Mouse (Mus musculus) neural tube, embryonic 15.5 days (tissue): Measurements from ENCODE around the gene Lrrc4b. TPM values are rescaled to one million over a fixed set of nuclear protein-coding genes. Genes with fewer than 3 reads are reported as not detected.
A peak's percentile ranks its signal among the peaks of the same experiment; 100 is the strongest.

Experiments
- ATAC-seq: fragments of 200-750 bp; cut with Nextera tagmentation; 2 replicates; pipeline ENCODE4 v1.8.0; 2017; ENCODE audit warnings: mild to moderate bottlenecking, moderate TSS enrichment, moderate library complexity; ENCODE audit not compliant: low FRiP score
- H3K27ac ChIP-seq: fragments of 300-500 bp; sonication (generic); replicated peaks from 2 replicates; pipeline ENCODE4 v1.5.1; 2015; ENCODE audit warnings: mild to moderate bottlenecking, inconsistent platforms
- H3K27me3 ChIP-seq: fragments of 300-500 bp; sonication (generic); replicated peaks from 2 replicates; pipeline ENCODE4 v1.6.1; 2015; ENCODE audit warnings: inconsistent platforms
- H3K36me3 ChIP-seq: fragments of 300-500 bp; sonication (generic); 2 replicates; pipeline ENCODE4 v1.6.1; 2015; ENCODE audit warnings: inconsistent platforms
- H3K4me1 ChIP-seq: fragments of 300-500 bp; sonication (generic); 2 replicates; pipeline ENCODE4 v1.6.1; 2015; ENCODE audit warnings: inconsistent platforms
- H3K4me2 ChIP-seq: fragments of 300-500 bp; sonication (generic); 2 replicates; pipeline ENCODE4 v1.6.1; 2015; ENCODE audit warnings: inconsistent platforms, mild to moderate bottlenecking, moderate library complexity
- H3K4me3 ChIP-seq: fragments of 300-500 bp; sonication (generic); replicated peaks from 2 replicates; pipeline ENCODE4 v1.5.1; 2015; ENCODE audit warnings: mild to moderate bottlenecking, inconsistent platforms
- H3K9ac ChIP-seq: fragments of 300-500 bp; sonication (generic); replicated peaks from 2 replicates; pipeline ENCODE4 v1.6.1; 2015; ENCODE audit warnings: mild to moderate bottlenecking, inconsistent platforms
- H3K9me3 ChIP-seq: fragments of 300-500 bp; sonication (generic); replicated peaks from 2 replicates; pipeline ENCODE4 v1.6.1; 2016; ENCODE audit warnings: inconsistent platforms
- WGBS: fragments of 180-500 bp; shearing (Covaris S2); methylation state at CpG from one replicate; pipeline ENCODE4 v1.1.7; 2015; ENCODE audit warnings: mixed read lengths; 5-methylcytosine and 5-hydroxymethylcytosine counted together
- polyA plus RNA-seq: library from polyadenylated mRNA; unstranded; fragments of >200 nt; fragmentation: Nextera tagmentation; extraction: Ambion mirVana; gene quantifications from 2 replicates; pipeline ENCODE4 v1.2.1, GENCODE M21; 2015

Gene Lrrc4b
- polyA plus RNA-seq, 1 experiment from 2014 or later, result 14.9 TPM

GRCm38 (mm10) chr7:44465111-44465510 lies 36.3 kb downstream of the Lrrc4b start, which contains the start of gene Aspdh:
Gene Aspdh (plus strand): TSS chr7:44465391.
- no peak within 1 kb of the TSS for H3K4me2 ChIP-seq
- ATAC-seq, result no peak
- H3K4me1 ChIP-seq, result peaks cover 61% of the 10 kb centered on the region

GRCm38 (mm10) chr7:44466006-44466887 lies 37.4 kb downstream of the Lrrc4b start:
- no peak overlapping the region for H3K4me3 ChIP-seq
- H3K27me3 ChIP-seq, result no peaks in the 10 kb centered on the region; the same call in 1 of the 2 replicates
- H3K4me1 ChIP-seq, result peaks cover 61% of the 10 kb centered on the region
- no peak for ATAC-seq
- H3K9me3 ChIP-seq, result no peaks in the 10 kb centered on the region
- H3K9ac ChIP-seq, result no peak overlapping the region; the same call in 1 of the 2 replicates
- H3K27ac ChIP-seq, result peak overlapping the region; percentile 91
- peaks cover 28% of the 10 kb centered on the region for H3K36me3 ChIP-seq
- 86% methylated on average over 10 of the region's 10 CpGs for WGBS
- no peak overlapping the region for H3K4me2 ChIP-seq

More at GRCm38 (mm10) chr7:44465111-44465510, 36.3 kb downstream of the Lrrc4b start, which contains the start of gene Aspdh:
- 29% methylated on average over 2 of the region's 2 CpGs for WGBS
- Histone ChIP-seq H3K9me3 (no peaks in the 10 kb centered on the region), H3K27me3 (no peaks in the 10 kb centered on the region; the same call in 1 of the 2 replicates), H3K4me3 (no peak within 1 kb of the TSS), H3K27ac (peak within 1 kb of the TSS; percentile 91), H3K9ac (0 out of 2 replicates have a peak within 1 kb of the TSS, but pooled peaks have one; percentile 17), H3K36me3 (peaks cover 38% of the 10 kb centered on the region)

- Histone ChIP-seq H3K4me3 (0 out of 2 replicates have a peak overlapping the region, but pooled peaks have one; percentile 56), H3K4me2 (peak overlapping the region; percentile 75; the same call in 1 of the 2 replicates), H3K4me1 (peaks cover 61% of the 10 kb centered on the region), H3K27ac (peak overlapping the region; percentile 91), H3K9me3 (no peaks in the 10 kb centered on the region), H3K9ac (no peak overlapping the region; the same call in 1 of the 2 replicates), H3K36me3 (peaks cover 22% of the 10 kb centered on the region), H3K27me3 (no peaks in the 10 kb centered on the region)
- 79% methylated on average over 16 of the region's 16 CpGs for WGBS
- ATAC-seq, result peak; percentile 3; the same call in 1 of the 2 replicates
These were observed 38.1 kb downstream of the Lrrc4b start for GRCm38 (mm10) chr7:44466888-44467311.

DNA sequence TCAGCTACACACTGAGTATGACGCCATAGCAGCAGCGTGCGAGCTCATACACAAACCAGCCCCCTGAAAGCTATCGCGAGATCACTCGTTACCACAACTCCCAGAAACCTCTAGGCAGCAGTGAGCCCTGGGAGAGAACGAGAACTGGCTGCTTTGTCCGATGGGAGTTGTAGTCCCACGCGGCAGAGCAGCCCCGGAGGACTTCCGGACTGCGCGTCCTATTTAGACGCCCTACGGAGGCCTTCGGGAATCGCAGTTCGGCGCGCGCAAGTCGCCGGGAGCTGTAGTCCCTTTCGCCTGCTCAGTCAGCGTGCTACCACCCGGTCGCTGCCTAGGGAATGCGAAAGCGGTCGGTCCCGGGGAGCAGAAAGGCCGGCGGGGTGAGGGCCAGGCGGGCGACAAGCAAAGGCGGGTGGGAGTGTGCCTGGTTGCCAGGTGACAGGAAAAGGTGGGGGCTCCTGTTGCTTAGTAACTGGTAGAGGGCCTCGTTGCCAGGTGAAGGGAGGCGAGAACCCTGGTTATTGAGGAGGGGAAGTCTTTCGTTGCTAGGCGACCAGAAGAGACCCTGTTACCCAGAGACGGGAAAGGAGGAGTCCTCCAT lies 39.1 kb downstream of the Lrrc4b start, which contains the start of gene Josd2:
Gene Josd2 (plus strand): TSS at position 170 of the 601 bp plus-strand sequence.
- Histone ChIP-seq H3K4me1 (peaks cover 59% of the 10 kb centered on the region), H3K27me3 (no peaks in the 10 kb centered on the region), H3K27ac (peak within 1 kb of the TSS; percentile 91), H3K9ac (peak within 1 kb of the TSS; percentile 56), H3K9me3 (no peaks in the 10 kb centered on the region), H3K36me3 (peaks cover 12% of the 10 kb centered on the region), H3K4me2 (peak within 1 kb of the TSS; percentile 75), H3K4me3 (peak within 1 kb of the TSS; percentile 56)
- WGBS, result under 1% methylated on average over 42 of the region's 42 CpGs
- peak; percentile 91 for ATAC-seq

GRCm38 (mm10) chr7:44468644-44469285 lies 39.9 kb downstream of the Lrrc4b start:
- ATAC-seq, result no peak
- Histone ChIP-seq H3K27me3 (no peaks in the 10 kb centered on the region), H3K4me1 (peaks cover 57% of the 10 kb centered on the region), H3K36me3 (peaks cover 4% of the 10 kb centered on the region; the same call in 1 of the 2 replicates), H3K4me2 (peak overlapping the region; percentile 75), H3K9ac (peak overlapping the region; percentile 56), H3K27ac (peak overlapping the region; percentile 91), H3K9me3 (no peaks in the 10 kb centered on the region), H3K4me3 (peak overlapping the region; percentile 56)
- 50% methylated on average over 15 of the region's 15 CpGs for WGBS

DNA sequence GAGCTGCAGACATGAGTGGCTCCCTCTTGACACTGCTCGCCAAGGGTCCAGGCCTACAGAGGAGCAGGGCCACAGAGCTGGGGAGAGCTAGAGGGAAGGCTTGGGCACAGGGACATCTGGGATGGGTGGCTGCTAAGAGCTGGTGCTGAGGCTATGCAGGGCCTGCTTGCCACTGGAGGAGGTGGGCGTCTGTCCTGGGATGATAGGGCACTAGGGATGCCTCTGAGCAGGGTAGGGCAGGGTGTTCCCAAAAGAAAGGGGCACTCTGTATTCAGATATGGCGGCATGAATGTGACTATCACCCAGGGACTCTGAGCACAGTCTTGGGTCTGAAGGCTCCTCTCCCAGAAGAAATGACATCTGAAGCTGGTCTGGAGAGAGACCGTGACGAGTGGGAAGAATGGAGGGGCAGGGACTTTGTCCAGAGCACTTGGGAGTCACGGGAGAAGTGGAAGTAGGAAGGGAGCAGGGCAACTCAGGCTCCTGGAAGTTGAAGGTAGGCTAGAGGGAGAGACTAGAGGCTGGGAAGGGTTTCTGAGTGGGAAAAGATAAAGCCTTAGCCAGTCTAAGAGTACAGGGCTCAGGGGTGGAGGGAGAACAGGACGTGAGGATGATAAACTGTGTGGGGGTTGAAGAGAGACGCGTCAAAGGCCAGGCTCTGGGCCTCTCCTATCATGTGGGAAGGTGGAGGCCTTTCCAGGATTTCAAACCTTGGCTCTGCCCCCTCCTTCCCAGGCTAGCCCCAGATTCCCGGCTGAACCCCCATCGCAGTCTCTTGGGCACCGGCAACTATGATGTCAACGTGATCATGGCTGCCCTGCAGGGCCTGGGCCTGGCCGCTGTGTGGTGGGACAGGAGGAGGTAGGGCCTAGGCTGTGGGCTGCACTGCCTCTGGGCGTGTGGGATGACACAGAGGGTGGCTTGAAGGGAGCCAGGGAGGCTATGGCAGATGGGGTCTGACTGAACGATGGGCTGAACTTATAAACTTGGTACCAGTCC lies 41.2 kb downstream of the Lrrc4b start:
- no peak overlapping the region for H3K4me2 ChIP-seq

GRCm38 (mm10) chr7:44470696-44471612 lies 42.1 kb downstream of the Lrrc4b start:
- 87% methylated on average over 16 of the region's 16 CpGs for WGBS
- Histone ChIP-seq H3K9ac (no peak overlapping the region), H3K27ac (no peak overlapping the region), H3K36me3 (no peaks in the 10 kb centered on the region), H3K4me3 (no peak overlapping the region), H3K9me3 (no peaks in the 10 kb centered on the region), H3K4me1 (peaks cover 56% of the 10 kb centered on the region), H3K27me3 (no peaks in the 10 kb centered on the region), H3K4me2 (no peak overlapping the region)
- ATAC-seq, result no peak

More for the DNA sequence above, 41.2 kb downstream of the Lrrc4b start:
- 91% methylated on average over 16 of the region's 16 CpGs for WGBS
- no peak for ATAC-seq
- no peaks in the 10 kb centered on the region for H3K36me3 ChIP-seq
- H3K9me3 ChIP-seq, result no peaks in the 10 kb centered on the region
- peaks cover 56% of the 10 kb centered on the region for H3K4me1 ChIP-seq
- no peak overlapping the region for H3K4me3 ChIP-seq
- H3K27ac ChIP-seq, result peak overlapping the region; percentile 91; the same call in 1 of the 2 replicates
- no peak overlapping the region for H3K9ac ChIP-seq
- H3K27me3 ChIP-seq, result no peaks in the 10 kb centered on the region

DNA sequence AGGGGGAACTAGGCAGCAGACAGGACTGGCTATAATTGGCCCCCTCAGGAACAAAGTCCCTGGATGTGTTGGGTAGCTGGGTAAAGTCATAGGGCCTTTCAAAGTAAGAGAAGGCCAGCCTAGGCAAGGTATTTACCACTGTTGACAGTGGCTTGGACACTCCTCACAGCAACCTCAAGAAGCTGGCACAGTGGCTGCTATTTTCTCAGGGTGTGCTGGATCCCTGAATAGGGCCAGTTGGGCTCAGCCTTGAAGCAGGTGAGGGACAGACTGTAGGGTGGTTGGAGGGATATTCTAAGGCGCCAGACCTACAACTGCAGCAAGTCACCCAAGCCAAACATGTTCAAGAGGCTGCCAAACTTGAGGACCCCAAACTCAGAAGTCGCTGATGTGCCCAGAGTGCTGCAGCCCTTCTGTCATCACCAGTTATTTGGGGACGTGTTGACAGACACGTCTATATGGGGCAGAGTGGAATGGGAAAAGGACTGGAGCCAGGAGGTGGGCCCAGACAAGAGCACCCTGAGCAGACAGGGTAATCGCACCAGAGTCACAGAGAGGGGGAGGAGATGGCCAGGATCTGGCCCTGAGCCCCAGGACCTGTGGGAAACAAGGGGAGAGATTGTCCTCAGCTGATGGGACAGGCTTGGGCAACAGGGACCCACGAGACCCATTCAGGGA lies 43.2 kb downstream of the Lrrc4b start:
- no peaks in the 10 kb centered on the region for H3K9me3 ChIP-seq
- no peak for ATAC-seq
- no peak overlapping the region for H3K9ac ChIP-seq
- no peaks in the 10 kb centered on the region for H3K36me3 ChIP-seq
- no peak overlapping the region for H3K27ac ChIP-seq
- H3K27me3 ChIP-seq, result 0 out of 2 replicates have a peak, but pooled peaks cover 2% of the 10 kb centered on the region
- 43% methylated on average over 6 of the region's 6 CpGs for WGBS
- H3K4me2 ChIP-seq, result no peak overlapping the region
- H3K4me1 ChIP-seq, result peaks cover 51% of the 10 kb centered on the region
- no peak overlapping the region for H3K4me3 ChIP-seq

GRCm38 (mm10) chr7:44472558-44472885 lies 43.7 kb downstream of the Lrrc4b start:
- H3K27ac ChIP-seq, result no peak overlapping the region
- no peak overlapping the region for H3K9ac ChIP-seq
- no peaks in the 10 kb centered on the region for H3K36me3 ChIP-seq
- no peaks in the 10 kb centered on the region for H3K9me3 ChIP-seq
- no peak overlapping the region for H3K4me3 ChIP-seq
- H3K4me2 ChIP-seq, result no peak overlapping the region
- WGBS, result 14% methylated on average over 1 of the region's 1 CpGs
- ATAC-seq, result no peak
- H3K4me1 ChIP-seq, result peaks cover 46% of the 10 kb centered on the region
- 0 out of 2 replicates have a peak, but pooled peaks cover 6% of the 10 kb centered on the region for H3K27me3 ChIP-seq
